Mouse (Mus musculus): ENCODE data around the gene Carhsp1.

DNA sequence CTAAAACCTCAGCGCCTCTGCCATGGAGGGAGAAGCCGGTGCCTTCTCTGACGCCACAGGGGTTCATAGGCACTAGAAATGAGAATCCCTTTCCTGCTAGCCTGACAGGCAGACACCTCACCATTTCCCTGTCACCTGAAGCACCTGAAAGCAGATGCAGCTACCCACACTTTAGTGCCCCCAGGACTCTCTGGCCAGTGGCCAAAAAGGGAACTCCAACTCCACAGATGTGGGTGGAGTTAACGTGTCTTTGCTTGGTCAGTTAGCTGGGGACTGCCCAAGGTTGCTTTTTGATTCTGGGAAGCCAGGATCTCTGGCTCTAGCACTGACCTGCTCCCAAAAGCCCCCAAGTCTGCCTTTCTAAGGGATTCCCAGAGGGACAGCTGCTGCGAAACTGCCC, 2.5 kb downstream of the Carhsp1 start:
- TF ChIP-seq FLI1 (IDR thresholded peaks at IDR 0.05; ENCODE audit: low read length) = no peak
- TF ChIP-seq GATA1 (IDR thresholded peaks at IDR 0.05; ENCODE audit: borderline replicate concordance, low read length) = no peak

Measured in megakaryocyte, embryonic 14.5 days (primary cell).